Mouse (Mus musculus) E14TG2a.4 (cell line): Measurements from ENCODE around the gene Pi4kb.
"Not testable (repeated sequence)": the region's sequence is repeated elsewhere in the genome, so short reads cannot be mapped to it uniquely, and the experiment has no call there.

Experiments
- H3K27me3 ChIP-seq: 2 replicates; pipeline ENCODE4 v1.6.1; 2014; ENCODE audit warnings: low read length, control low read depth; ENCODE audit not compliant: insufficient read depth
- H3K36me3 ChIP-seq: 2 replicates; pipeline ENCODE4 v1.6.1; 2014; ENCODE audit warnings: low read length, control low read depth; ENCODE audit not compliant: insufficient read depth
- H3K4me1 ChIP-seq: replicated peaks from 2 replicates; pipeline ENCODE4 v1.6.1; 2014; ENCODE audit warnings: low read depth, low read length, control low read depth
- H3K4me3 ChIP-seq: replicated peaks from 2 replicates; pipeline ENCODE4 v1.5.1; 2014; ENCODE audit warnings: mild to moderate bottlenecking, low read length
- H3K9me3 ChIP-seq: 2 replicates; pipeline ENCODE4 v1.6.1; 2014; ENCODE audit warnings: low read length, control low read depth
- CTCF ChIP-seq: conservative IDR thresholded peaks from 2 replicates; pipeline ENCODE4 v1.5.1; 2014; ENCODE audit warnings: low read length
- NANOG ChIP-seq: IDR thresholded peaks from 2 replicates; pipeline ENCODE4 v1.6.1; 2014; ENCODE audit warnings: borderline replicate concordance, low read length, mixed read lengths
- POU5F1 ChIP-seq: IDR thresholded peaks from 2 replicates; pipeline ENCODE4 v1.6.1; 2014; ENCODE audit warnings: low read length, borderline replicate concordance

Gene Pi4kb

DNA sequence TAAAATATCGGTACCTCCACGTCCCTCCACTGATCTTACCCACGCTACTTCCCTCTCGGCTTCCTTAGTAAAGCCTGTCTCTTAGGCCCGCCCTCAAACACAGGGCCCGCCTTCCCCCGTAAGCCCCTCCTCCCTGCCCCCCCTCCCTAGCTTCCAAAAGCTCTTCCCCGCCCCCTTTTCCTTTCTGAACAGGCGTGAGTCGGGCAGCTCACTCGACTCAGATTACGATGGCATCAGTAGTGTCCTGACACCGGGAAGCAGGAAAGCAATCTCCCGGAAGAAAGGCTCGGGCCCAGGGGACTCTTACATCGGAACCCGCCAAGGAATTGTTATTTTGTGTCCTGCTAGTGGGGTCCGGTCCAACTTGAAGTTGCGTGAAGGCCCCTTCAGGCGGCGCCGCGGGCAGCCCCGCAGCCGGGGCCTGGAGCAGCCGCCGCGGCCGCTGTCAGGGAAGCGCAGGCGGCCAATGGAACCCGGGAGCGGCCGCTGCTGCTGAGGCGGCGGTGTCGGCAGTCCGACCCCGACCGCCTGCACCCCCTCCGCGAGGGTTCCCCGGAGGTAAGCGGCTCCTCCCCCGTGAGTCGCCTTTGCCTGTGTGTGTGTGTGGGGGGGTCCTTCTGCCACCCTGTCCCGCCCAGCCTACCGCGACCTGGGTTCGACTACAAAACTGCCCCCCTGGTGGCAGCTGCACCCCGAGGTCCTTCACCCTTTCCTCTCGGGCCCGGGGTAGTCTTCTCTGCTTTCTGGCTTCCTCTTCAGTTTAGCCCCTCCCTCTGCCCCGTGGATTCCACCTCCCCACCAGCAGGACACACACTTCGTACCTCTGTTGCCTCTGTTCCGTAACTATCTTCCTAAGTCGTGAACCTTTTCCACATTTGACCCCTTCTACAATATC lies at the start of gene Pi4kb:
Gene Pi4kb (plus strand): TSS at position 204 of the 895 bp plus-strand sequence.
- H3K4me1 ChIP-seq = peaks cover 26% of the 10 kb centered on the region
- peak within 1 kb of the TSS; percentile 95 for H3K4me3 ChIP-seq
- TF ChIP-seq CTCF (0 out of 2 replicates have a peak, but pooled peaks have one; percentile 8), NANOG (no peak)
- peaks cover 27% of the 10 kb centered on the region for H3K36me3 ChIP-seq
- no peaks in the 10 kb centered on the region for H3K9me3 ChIP-seq
- no peaks in the 10 kb centered on the region for H3K27me3 ChIP-seq

DNA sequence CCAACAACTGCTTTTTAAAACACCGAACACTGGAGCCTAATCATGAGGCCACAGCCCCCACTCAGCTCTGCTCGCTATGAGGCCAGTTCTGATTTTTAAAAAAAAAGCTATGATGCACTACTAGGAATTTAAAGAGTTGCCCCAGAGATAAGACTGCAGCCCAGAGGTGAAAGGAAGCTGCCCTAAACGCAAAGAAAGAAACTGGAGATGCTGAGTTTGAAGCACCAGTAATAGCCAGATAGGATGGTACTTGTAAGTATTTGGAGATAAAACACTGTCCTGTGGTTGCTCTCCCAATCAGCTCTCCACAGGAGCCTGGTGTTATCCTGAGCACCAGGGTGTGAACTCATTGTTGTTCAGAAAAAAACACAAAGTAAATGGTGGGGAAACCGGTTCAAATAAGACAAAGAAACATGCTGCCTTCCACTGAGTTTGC lies 48.2 kb upstream of the Pi4kb start:
- H3K4me1 ChIP-seq = peaks cover 12% of the 10 kb centered on the region
- peak; percentile 35; the same call in 1 of the 2 replicates for TF ChIP-seq NANOG
- not testable (repeated sequence) for H3K4me3 ChIP-seq, H3K36me3 ChIP-seq, H3K9me3 ChIP-seq
- H3K27me3 ChIP-seq = peaks cover 15% of the 10 kb centered on the region

DNA sequence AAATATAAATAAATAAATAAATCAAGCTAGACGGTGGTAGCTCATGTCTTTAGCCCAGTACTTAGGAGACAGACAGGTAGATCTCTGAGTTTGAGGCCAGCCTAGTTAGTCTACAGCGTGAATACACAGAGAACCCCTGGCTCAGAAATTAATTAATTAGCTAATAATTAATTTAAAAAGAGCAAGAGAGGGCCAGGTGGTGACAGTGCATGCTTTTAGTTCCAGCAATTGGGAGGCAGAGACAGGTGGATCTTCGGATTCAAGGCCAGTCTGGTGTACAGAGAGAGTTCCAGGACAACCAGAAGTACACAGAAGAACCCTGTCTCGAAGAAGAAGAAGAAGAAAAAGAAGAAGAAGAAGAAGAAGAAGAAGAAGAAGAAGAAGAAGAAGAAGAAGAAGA lies 45.6 kb upstream of the Pi4kb start:
- H3K9me3 ChIP-seq, H3K27me3 ChIP-seq, H3K36me3 ChIP-seq, H3K4me3 ChIP-seq: not testable (repeated sequence)
- peaks cover 22% of the 10 kb centered on the region for H3K4me1 ChIP-seq

DNA sequence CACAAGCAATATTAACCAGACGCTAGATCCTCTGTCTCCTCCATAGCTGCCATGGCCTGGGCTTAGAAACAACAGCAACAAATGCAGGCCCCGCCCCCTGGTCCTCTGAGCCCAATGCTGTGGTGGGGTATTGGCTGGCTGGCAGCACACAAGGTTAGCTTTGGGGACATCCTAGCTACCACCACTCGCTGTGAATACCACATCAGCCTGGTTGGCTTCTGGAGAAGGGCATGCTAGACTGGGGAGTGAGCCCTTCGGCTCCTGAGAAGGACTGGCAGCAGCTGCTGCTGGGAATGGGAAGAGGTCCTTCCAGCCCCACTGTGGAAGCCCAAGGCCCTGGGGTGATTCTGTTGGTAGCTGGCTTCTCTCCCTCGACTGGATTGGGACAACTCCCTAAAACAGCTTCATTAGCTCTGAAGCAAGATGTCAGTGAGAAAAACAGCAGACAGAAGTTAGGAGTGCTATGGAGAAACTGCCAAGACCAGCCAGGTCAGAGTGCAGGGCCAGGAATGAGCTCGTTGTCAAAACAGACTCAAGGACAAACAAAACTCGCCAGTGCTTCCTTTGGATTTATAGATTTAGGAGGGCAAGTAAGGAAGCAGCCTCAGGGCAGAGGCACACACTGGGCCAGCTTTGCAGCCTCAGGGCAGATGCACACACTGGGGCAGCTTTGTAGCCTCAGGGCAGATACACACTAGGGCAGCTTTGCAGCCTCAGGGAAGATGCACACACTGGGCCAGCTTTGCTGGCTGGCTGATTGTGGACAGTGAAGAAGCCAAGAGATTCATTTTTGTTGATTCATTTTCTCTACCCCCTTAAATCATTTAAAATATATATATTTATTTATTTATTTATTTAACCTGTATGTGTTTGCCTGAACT lies 43.9 kb upstream of the Pi4kb start:
- not testable (repeated sequence) for H3K27me3 ChIP-seq, H3K4me3 ChIP-seq, H3K36me3 ChIP-seq, H3K9me3 ChIP-seq
- peaks cover 22% of the 10 kb centered on the region for H3K4me1 ChIP-seq

DNA sequence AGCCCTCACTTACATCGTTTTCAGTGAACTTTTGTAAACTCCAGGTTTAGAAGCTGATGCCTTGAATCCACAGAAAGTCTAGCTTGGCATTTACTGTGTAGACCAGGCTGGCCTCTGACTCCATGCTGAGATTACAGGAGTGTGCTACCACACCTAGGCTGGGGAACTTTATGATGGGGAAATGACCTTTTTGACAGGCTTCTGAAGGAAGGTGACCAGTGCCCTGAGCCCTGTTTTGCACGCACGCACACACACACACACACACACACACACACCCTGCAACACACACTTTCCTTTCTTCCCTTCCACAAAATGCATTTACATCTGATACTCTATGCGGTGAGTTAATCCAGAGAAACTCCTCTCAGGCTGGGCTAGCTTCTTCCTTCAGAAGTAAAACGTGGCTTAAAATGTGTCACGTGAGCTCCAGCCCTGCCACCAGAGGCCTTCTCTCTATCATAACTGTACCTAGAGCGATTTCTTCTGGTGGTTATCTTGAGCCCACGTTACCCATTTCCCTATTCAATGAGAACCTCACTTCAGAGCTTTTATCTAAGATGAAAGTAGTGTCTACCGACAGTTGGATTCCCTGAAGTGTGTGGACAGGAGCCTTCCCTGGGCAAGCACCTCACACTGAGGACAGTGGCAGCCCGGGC lies 43.0 kb upstream of the Pi4kb start:
- H3K27me3 ChIP-seq, H3K4me3 ChIP-seq, H3K36me3 ChIP-seq, H3K9me3 ChIP-seq: not testable (repeated sequence)
- H3K4me1 ChIP-seq = peaks cover 17% of the 10 kb centered on the region

DNA sequence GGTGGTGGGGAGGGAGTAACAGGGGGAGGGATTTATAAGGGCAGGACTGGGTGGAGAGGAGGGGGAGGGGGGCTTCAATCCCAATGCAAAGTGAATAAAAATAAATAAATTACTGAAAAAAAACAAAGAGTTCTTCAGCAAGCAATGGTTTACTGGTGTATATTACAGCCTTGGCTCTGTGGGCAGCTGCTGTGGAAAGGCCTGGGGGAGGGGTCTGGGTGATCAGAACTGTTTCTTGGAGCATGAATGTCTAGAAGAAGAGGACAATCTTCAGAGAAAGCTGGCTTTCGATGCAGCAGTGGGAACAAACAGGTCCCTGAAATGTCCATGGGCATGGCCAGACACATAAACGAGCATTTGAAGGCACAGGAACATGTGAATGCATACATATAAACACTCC lies 42.3 kb upstream of the Pi4kb start:
- H3K4me1 ChIP-seq = peaks cover 13% of the 10 kb centered on the region
- not testable (repeated sequence) for H3K27me3 ChIP-seq

DNA sequence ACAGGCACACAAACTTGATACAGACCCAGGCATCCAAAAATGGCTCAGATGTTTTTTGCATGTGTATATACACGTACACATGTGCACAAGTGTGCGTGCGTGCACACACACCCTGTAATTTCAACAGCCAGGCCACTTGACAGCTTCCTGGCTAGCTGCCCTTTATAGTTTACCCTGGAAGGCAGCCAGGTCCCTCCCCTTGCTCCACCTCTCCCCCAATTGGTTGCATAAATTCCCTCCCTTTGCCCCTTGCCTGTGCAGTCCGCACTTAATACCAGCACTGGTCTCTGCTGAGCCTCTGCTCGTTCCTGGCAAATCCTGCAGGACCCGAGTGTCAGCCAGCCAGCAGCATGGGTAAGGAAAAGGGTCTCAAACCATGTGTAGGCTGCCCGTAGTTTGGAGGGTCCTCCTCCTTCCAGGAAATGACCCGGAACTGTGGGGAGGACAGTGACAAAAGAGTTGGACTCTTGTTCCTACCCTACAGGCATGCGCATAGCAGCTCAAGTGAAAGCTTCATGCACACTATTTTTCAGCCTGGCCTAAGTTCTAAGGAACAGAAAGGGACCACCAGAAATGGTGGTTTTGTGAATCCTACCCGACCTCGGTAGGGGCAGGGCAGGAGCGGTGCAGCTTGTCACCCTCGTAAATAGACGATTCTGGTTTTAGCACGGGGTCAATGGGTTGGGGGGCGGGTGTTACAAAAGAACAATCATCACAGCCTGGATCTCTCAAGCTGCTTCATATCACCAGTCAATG lies 41.5 kb upstream of the Pi4kb start, which contains the start of gene Selenbp1:
Gene Selenbp1 (plus strand): TSS at position 248 of the 756 bp plus-strand sequence.
- Histone ChIP-seq H3K36me3 (no peaks in the 10 kb centered on the region), H3K9me3 (no peaks in the 10 kb centered on the region), H3K4me3 (peak within 1 kb of the TSS; percentile 61), H3K4me1 (peaks cover 13% of the 10 kb centered on the region), H3K27me3 (peaks cover 2% of the 10 kb centered on the region; the same call in 1 of the 2 replicates)
- TF ChIP-seq POU5F1 = no peak
- no peak for TF ChIP-seq CTCF
- no peak for TF ChIP-seq NANOG

More for the DNA sequence above, 42.3 kb upstream of the Pi4kb start:
- H3K9me3 ChIP-seq, H3K36me3 ChIP-seq, H3K4me3 ChIP-seq: not testable (repeated sequence)

DNA sequence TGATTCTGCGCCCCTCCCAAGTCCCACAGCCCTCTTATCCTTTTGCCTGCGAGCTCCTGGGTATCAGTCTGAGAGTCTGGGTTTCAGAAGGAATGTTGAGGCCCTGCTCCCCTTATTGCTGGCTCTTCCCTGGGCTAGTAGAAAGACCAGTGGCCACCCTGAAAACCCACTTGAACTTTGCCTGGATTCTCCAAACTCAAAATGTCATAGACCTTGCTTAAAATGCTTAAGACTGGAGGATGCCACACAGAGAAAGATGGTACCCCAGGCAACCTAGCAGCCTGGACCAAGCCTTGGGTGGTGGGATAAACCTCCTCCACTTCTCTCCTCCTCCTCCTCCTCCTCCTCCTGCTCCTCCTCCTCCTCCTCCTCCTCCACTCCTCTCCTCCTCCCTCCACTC lies 40.9 kb upstream of the Pi4kb start:
- not testable (repeated sequence) for H3K4me3 ChIP-seq, H3K27me3 ChIP-seq, H3K9me3 ChIP-seq, H3K36me3 ChIP-seq
- peaks cover 13% of the 10 kb centered on the region for H3K4me1 ChIP-seq

DNA sequence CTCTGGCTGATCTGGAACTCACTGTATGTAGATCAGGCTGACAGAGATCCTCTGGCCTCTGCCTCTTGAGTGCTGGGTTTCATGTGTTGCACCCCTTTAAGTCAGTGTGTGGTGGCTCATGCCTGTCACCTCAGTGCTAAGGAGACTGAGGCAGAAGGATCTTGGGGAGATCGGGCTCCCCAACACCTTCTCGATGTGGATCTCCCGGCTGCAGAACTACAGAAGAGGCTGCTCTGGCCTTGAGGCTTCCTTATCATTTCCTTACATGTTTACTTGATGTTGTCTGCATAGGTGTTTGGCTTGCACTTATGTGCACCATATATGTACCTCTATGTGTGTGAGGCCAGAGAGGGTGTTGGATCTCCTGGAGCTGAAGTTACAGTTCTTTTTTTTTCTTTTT lies 40.0 kb upstream of the Pi4kb start:
- not testable (repeated sequence) for H3K9me3 ChIP-seq, H3K36me3 ChIP-seq, H3K27me3 ChIP-seq, H3K4me3 ChIP-seq
- peaks cover 13% of the 10 kb centered on the region for H3K4me1 ChIP-seq

DNA sequence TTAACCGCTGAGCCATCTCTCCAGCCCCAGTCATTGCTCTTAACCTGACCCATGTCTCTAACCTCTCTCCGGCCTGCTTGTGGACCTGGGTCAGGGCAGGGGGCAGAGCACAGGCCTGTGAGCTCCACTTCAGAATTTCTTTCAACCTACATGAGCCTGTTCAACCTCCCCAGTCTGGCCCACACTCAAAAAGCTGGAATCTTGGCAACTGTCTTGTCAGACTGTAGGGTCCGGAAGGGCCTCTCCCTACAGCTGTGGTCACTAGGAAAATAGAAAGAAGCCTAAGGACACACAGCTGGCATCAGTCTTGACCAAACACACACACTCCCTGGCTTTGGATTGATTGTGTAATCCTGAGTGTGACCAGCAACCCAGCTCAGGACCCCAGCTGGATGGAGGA lies 39.2 kb upstream of the Pi4kb start:
- H3K27me3 ChIP-seq, H3K36me3 ChIP-seq, H3K4me3 ChIP-seq, H3K9me3 ChIP-seq: not testable (repeated sequence)
- H3K4me1 ChIP-seq = peaks cover 13% of the 10 kb centered on the region

DNA sequence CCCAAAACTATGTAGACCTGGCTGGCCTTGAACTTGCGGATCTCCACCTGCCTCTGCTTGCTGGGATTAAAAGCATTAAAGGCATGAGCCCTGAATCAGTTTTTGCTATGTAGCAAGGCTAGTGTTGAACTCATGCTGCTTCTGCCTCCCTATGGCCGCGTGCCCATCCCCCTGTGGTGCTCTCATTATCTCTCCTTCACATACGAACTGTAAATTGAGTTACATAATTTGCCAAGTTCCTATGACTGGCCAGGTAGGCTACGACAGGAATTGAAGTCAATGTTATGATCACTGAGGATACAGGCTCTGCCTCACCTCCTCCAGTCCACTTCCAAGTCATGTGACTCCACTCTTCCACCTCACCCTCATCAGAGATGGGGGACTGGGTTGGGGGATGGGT lies 38.4 kb upstream of the Pi4kb start:
- H3K36me3 ChIP-seq, H3K4me3 ChIP-seq, H3K27me3 ChIP-seq, H3K9me3 ChIP-seq: not testable (repeated sequence)
- peaks cover 10% of the 10 kb centered on the region for H3K4me1 ChIP-seq

DNA sequence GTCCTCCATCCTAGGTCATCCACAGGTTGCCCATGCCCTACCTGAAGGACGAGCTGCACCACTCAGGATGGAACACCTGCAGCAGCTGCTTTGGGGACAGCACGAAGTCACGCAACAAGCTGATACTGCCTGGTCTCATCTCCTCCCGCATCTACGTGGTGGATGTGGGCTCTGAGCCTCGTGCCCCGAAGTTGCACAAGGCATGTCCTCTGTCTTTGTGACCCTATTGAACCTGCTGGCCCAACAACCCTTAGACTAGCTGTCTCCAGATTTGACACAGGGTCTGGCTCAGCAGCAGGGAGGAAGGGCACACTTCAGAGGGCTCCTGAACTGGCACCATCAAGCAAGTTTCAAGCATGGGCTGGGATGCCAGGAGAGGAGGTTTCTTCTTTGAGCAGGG lies 37.3 kb upstream of the Pi4kb start:
- not testable (repeated sequence) for H3K36me3 ChIP-seq, H3K4me3 ChIP-seq, H3K9me3 ChIP-seq, H3K27me3 ChIP-seq
- H3K4me1 ChIP-seq = peaks cover 10% of the 10 kb centered on the region
